Mouse (Mus musculus) T-cell, adult 66 days (primary cell): Measurements from ENCODE around the gene Wasf2. TPM values are rescaled to one million over a fixed set of nuclear protein-coding genes. Genes with fewer than 3 reads are reported as not detected.

Experiments used
- total RNA-seq, 2 experiments: library from RNA; stranded (reverse); gene quantifications; 3 replicates in 1 of 2; 4 replicates in 1 of 2; pipeline ENCODE4 v1.2.4; 2023

Gene Wasf2
- total RNA-seq = 100 to 1,000 TPM; 228 to 232 TPM

DNA sequence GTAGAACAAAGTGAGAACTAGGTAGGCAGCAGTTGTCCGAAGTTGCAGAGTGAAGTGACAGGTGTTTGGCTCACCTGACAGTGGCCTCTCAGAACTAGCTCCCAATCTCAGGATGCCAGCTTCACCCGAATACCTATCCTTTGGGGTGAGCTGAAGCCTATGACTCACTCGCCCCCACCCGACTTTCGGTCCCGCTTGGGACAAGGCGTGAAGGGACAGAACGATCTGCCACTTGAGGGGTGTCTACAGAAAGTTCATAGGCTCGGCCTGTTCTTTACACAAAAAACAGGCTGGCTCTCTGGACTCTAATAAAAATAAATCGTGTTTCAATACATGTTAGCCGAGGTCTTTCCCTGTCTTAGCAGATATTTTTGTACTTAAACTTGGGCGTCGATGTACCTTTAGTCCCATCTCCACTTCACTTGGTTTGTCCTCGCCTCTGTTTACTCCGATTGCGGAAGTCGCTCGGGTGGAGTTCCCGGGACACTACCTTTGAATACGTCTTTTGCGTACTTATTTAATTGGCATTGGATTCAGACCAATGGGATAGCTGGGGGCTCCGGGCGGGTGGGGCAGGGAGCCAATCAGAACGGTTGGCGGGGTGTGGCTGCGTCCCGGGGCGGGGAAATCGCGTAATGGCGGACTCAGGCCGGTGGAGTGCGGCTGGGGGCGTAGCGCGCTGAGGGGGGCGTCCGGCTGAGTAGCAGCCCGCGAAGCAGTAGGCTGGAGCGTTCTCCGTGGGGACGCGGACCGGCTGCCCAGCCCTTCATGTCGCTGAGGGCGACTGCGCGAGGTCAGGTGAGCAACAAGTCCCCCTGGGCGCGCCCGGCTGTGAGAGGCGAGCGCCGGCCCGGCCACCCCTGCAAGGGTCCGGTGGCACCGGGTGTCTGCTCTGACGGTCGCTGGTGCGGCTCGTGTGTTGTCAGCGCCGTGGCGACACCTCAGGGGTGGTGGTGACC lies at the start of gene Wasf2:
Gene Wasf2, plus strand, starts transcription at position 575 of the 959 bp plus-strand sequence.

DNA sequence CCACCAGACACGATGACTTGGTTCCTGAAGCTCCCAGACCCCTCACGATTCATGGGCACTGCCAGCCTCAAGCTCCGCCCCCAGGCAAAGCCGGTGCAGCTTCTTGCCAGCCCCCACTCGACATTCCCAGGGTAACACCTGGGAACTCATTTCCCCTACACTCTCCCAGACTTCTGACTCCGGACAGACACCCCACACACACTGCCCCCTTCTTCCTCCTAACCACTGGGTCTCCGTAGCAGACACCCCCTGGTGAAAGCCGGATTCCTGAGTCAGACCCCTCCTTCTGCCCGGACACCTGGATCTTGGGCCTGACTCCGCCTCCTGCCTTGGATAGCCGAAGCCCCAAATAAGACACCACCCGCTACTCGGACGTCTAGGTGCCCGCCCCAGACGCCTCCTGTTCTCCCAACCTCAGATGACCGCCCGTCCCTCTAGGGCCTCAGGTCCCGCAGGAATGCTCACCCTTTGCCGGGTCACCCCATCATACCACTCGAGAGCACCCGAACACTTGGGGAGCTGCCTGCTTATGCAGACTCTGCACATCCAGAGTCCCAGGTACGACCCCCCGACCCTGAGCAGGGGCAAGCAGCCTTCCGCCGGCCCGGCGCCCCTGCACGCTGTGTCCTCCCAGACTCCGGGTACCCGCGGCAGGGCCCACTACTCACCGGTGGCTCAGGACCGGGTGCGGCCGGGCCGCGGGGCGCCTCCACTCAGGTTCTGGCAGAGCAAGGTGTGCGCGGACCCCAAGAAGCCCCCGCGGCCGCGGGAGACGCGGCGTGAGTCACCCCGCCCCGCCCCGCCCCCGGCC lies 81.7 kb downstream of the Wasf2 start, which contains the start of the genes Cd164l2 and Gpr3:
Gene Cd164l2, plus strand, starts transcription at position 381 of the 811 bp plus-strand sequence.
Gene Gpr3, minus strand, starts transcription at position 786 of the 811 bp plus-strand sequence.

DNA sequence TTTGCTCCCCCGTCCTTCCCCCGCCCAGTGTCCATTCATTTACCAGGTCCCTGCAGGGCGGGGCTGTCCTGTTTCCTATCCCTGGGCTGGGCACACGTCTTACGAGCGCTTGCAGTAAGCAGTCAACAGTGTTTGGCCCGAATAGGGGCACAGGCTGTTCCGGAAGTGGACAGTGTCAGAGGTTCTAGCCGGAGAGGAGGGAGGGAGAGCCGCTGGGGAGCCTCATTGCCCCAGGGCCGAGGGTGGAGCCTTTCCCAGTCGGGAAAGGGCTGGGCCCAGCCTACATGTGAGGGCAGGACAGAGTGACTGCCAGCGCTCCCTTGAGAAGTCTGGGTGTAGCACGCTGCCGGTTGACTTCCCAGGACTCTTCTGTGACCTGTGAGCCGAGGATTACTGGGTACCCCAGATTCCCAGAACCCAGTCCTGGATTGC lies 110.2 kb downstream of the Wasf2 start, which contains the start of gene Map3k6:
Gene Map3k6, plus strand, starts transcription at position 329 of the 432 bp plus-strand sequence.

Other genes with a start within 250 kb of the Wasf2 start
- 10 to 100 TPM; 20.4 to 27.0 TPM for gene Stx12, start 246.0 kb upstream of the Wasf2 start, total RNA-seq
- gene Fam76a, start 207.9 kb upstream of the Wasf2 start, total RNA-seq = 10 to 100 TPM; 27.4 to 36.8 TPM
- gene Fgr, start 156.4 kb upstream of the Wasf2 start, total RNA-seq = 1 to 10 TPM; 2.5 to 6.2 TPM
- 10 to 100 TPM; 63.0 to 66.9 TPM for gene Ahdc1, start 119.2 kb upstream of the Wasf2 start, total RNA-seq
- gene Cd164l2, start 81.6 kb downstream of the Wasf2 start, total RNA-seq = 1 to 10 TPM; 2.5 to 3.1 TPM
- not detected for gene Gpr3, start 82.0 kb downstream of the Wasf2 start, total RNA-seq
- under 1 TPM; 0.50 to 0.56 TPM for gene Map3k6, start 110.3 kb downstream of the Wasf2 start, total RNA-seq
- 10 to 100 TPM; 33.8 to 37.4 TPM for gene Sytl1, start 132.6 kb downstream of the Wasf2 start, total RNA-seq
- 10 to 100 TPM; 62.1 to 66.2 TPM for gene Tmem222, start 147.3 kb downstream of the Wasf2 start, total RNA-seq
- gene Wdtc1, start 223.0 kb downstream of the Wasf2 start, total RNA-seq = 10 to 100 TPM; 47.0 to 49.6 TPM
- gene Slc9a1, start 239.2 kb downstream of the Wasf2 start, total RNA-seq = 10 to 100 TPM; 56.5 to 58.9 TPM